Mouse (Mus musculus) CH12.LX (cell line): ENCODE data around the gene Mmp23.

ENCODE experiments used
- CTCF ChIP-seq, 2 experiments: IDR thresholded peaks in 1 of 2; conservative IDR thresholded peaks in 1 of 2; 2 replicates each; pipeline ENCODE4 v1.5.1; 2011 to 2012; ENCODE audit warnings: low read depth in 2 of 2, low read length in 2 of 2, improper control_type of control experiment in 1 of 2, inconsistent platforms in 1 of 2, mild to moderate bottlenecking in 1 of 2, moderate library complexity in 1 of 2
- ELF1 ChIP-seq: IDR thresholded peaks from 2 replicates; pipeline ENCODE4 v1.6.1; 2014; ENCODE audit warnings: low read depth, mild to moderate bottlenecking, inconsistent platforms, low read length, improper control_type of control experiment
- EP300 ChIP-seq: IDR thresholded peaks from 2 replicates; pipeline ENCODE4 v1.6.1; 2011; ENCODE audit warnings: low read length, improper control_type of control experiment
- MAX ChIP-seq: IDR thresholded peaks from 2 replicates; pipeline ENCODE4 v1.6.1; 2011; ENCODE audit warnings: low read length, improper control_type of control experiment
- POLR2A ChIP-seq: IDR thresholded peaks from 2 replicates; pipeline ENCODE4 v1.6.1; 2011; ENCODE audit warnings: low read depth, mild to moderate bottlenecking, improper control_type of control experiment, low read length
- RAD21 ChIP-seq: IDR thresholded peaks from 2 replicates; pipeline ENCODE4 v1.6.1; 2011; ENCODE audit warnings: low read depth, mild to moderate bottlenecking, low read length, improper control_type of control experiment, moderate library complexity
- TCF12 ChIP-seq: IDR thresholded peaks from 2 replicates; pipeline ENCODE4 v1.6.1; 2014; ENCODE audit warnings: low read depth, mild to moderate bottlenecking, inconsistent platforms, low read length, improper control_type of control experiment
- USF1 ChIP-seq: IDR thresholded peaks from 2 replicates; pipeline ENCODE4 v1.6.1; 2014; ENCODE audit warnings: low read depth, mild to moderate bottlenecking, inconsistent platforms, low read length, improper control_type of control experiment
- ZC3H11A ChIP-seq: IDR thresholded peaks from 2 replicates; pipeline ENCODE4 v1.6.1; 2012; ENCODE audit warnings: low read depth, mild to moderate bottlenecking, inconsistent platforms, low read length, improper control_type of control experiment
- ZNF384 ChIP-seq: IDR thresholded peaks from 2 replicates; pipeline ENCODE4 v1.6.1; 2012; ENCODE audit warnings: low read depth, low read length, improper control_type of control experiment, inconsistent platforms

GRCm38 (mm10) chr4:155643531-155643930 is 9.7 kb downstream of the Mmp23 start:
- no peak for TF ChIP-seq CTCF (conservative IDR thresholded peaks at IDR 0.05 in 1 of 2, IDR thresholded peaks at IDR 0.05 in 1 of 2; ENCODE audit: low read depth in 2 of 2, low read length in 2 of 2)
- no peak for TF ChIP-seq RAD21
- no peak for TF ChIP-seq TCF12
- TF ChIP-seq ZC3H11A, result no peak
- no peak for TF ChIP-seq EP300
- no peak for TF ChIP-seq POLR2A
- TF ChIP-seq MAX, result no peak
- no peak for TF ChIP-seq ELF1
- TF ChIP-seq USF1, result no peak
- TF ChIP-seq ZNF384, result no peak
